Mouse (Mus musculus): ENCODE results near the gene Gpr143. TPM values are rescaled to one million over a fixed set of nuclear protein-coding genes. Genes with fewer than 3 reads are reported as not detected.

Gene Gpr143
- total RNA-seq, 2 experiments from 2014 or later, result 0.46 TPM; not detected in 1

Other genes with a start within 250 kb of the Gpr143 start
- not detected for gene Cldn34a, start 218.6 kb upstream of the Gpr143 start, total RNA-seq (2021)
- 10 to 100 TPM; 95.7 to 99.8 TPM for gene Shroom2, start 12.5 kb upstream of the Gpr143 start, total RNA-seq (2021)
- gene Usp51, start 224.5 kb downstream of the Gpr143 start, total RNA-seq (2021), result 1 to 10 TPM; 2.3 to 3.1 TPM

Measured in layer of hippocampus, postnatal 36 days (tissue).